Mouse (Mus musculus) intestine, embryonic 16.5 days (tissue): Measurements from ENCODE around the gene Vasn. TPM values are rescaled to one million over a fixed set of nuclear protein-coding genes. Genes with fewer than 3 reads are reported as not detected.

ENCODE experiments used
- ATAC-seq: fragments of 200-750 bp; cut with Nextera tagmentation; 2 replicates; pipeline ENCODE4 v1.8.0; 2017; ENCODE audit warnings: moderate TSS enrichment, moderate library complexity
- H3K27ac ChIP-seq: fragments of 300-500 bp; sonication (generic); 2 replicates; pipeline ENCODE4 v1.5.1; 2014; ENCODE audit warnings: mild to moderate bottlenecking, low read length
- H3K27me3 ChIP-seq: fragments of 300-500 bp; sonication (generic); replicated peaks from 2 replicates; pipeline ENCODE4 v1.6.1; 2014; ENCODE audit warnings: low read length, control low read depth, mixed read lengths; ENCODE audit not compliant: control insufficient read depth, insufficient read depth
- H3K36me3 ChIP-seq: fragments of 300-500 bp; sonication (generic); 2 replicates; pipeline ENCODE4 v1.6.1; 2014; ENCODE audit warnings: low read length, control low read depth; ENCODE audit not compliant: control insufficient read depth, insufficient read depth
- H3K4me1 ChIP-seq: fragments of 300-500 bp; sonication (generic); 2 replicates; pipeline ENCODE4 v1.6.1; 2014; ENCODE audit warnings: low read length, control low read depth, mixed read lengths; ENCODE audit not compliant: control insufficient read depth, insufficient read depth
- H3K4me2 ChIP-seq: fragments of 300-500 bp; sonication (generic); 2 replicates; pipeline ENCODE4 v1.6.1; 2014; ENCODE audit warnings: low read depth, low read length, control low read depth
- H3K4me3 ChIP-seq: fragments of 300-500 bp; sonication (generic); 2 replicates; pipeline ENCODE4 v1.5.1; 2014; ENCODE audit warnings: mild to moderate bottlenecking, low read length
- H3K9ac ChIP-seq: fragments of 300-500 bp; sonication (generic); 2 replicates; pipeline ENCODE4 v1.6.1; 2014; ENCODE audit warnings: low read depth, low read length
- H3K9me3 ChIP-seq: fragments of 300-500 bp; sonication (generic); 2 replicates; pipeline ENCODE4 v1.6.1; 2016; ENCODE audit warnings: low read length, control low read depth; ENCODE audit not compliant: control insufficient read depth
- WGBS: fragments of 180-500 bp; shearing (Covaris S2); extraction: QIAGEN DNeasy Blood & Tissue Kit; methylation state at CpG from one replicate; pipeline ENCODE4 v1.1.7; 2014; 5-methylcytosine and 5-hydroxymethylcytosine counted together
- polyA plus RNA-seq: library from polyadenylated mRNA; unstranded; fragments of >200 nt; fragmentation: Nextera tagmentation; extraction: Ambion mirVana; gene quantifications from 2 replicates; pipeline ENCODE4 v1.2.1, GENCODE M21; 2015

Vasn gene
- polyA plus RNA-seq, 1 experiment from 2014 or later = 13.5 TPM

DNA sequence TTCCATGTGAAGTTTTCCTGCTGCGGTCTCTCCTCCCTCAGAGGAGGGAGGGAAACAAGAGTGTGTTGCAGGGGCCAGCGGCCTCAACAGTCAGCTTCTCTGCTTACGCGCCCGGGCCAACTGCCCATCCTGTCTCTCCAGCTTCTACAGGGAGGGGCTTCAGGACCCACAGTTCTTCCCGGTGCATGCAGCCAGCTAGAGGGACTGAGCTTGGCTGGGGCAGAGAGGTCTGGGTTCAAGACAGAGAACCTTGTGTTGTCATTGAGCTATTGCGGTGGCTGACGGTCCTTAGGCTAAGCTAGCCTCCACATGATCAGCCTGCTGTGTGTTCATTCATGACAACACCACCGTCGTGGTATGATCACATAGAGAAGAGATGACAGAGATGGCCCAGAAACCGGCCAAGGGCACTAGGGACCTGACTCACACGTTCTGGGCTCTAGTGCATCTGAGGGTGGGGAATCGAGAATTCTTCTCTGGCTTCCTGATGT lies 8.0 kb downstream of the Vasn start:
- H3K36me3 ChIP-seq = peaks cover 16% of the 10 kb centered on the region; the same call in 1 of the 2 replicates
- H3K4me3 ChIP-seq = no peak overlapping the region
- peaks cover 45% of the 10 kb centered on the region for H3K4me1 ChIP-seq

DNA sequence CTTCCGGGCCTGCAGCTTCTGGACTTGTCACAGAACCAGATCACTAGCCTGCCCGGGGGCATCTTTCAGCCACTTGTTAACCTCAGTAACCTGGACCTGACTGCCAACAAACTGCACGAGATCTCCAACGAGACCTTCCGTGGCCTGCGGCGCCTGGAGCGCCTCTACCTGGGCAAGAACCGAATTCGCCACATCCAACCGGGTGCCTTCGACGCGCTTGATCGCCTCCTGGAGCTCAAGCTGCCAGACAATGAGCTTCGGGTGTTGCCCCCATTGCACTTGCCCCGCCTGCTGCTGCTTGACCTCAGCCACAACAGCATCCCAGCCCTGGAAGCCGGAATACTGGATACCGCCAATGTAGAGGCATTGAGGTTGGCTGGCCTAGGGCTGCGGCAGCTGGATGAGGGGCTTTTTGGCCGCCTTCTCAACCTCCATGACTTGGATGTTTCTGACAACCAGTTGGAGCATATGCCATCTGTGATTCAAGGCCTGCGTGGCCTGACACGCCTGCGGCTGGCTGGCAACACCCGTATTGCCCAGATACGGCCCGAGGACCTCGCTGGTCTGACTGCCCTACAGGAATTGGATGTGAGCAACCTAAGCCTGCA lies 8.8 kb downstream of the Vasn start:
- Histone ChIP-seq H3K4me1 (peaks cover 42% of the 10 kb centered on the region), H3K9me3 (no peaks in the 10 kb centered on the region), H3K4me2 (no peak overlapping the region), H3K4me3 (no peak overlapping the region), H3K27ac (no peak overlapping the region), H3K9ac (no peak overlapping the region), H3K27me3 (no peaks in the 10 kb centered on the region), H3K36me3 (peaks cover 16% of the 10 kb centered on the region; the same call in 1 of the 2 replicates)
- WGBS = 90% methylated on average over 28 of the region's 28 CpGs
- ATAC-seq = no peak

More for the DNA sequence above, 8.0 kb downstream of the Vasn start:
- no peak overlapping the region for H3K27ac ChIP-seq
- H3K27me3 ChIP-seq = no peaks in the 10 kb centered on the region
- H3K4me2 ChIP-seq = no peak overlapping the region
- H3K9me3 ChIP-seq = no peaks in the 10 kb centered on the region
- ATAC-seq = no peak
- no peak overlapping the region; the same call in 1 of the 2 replicates for H3K9ac ChIP-seq
- 60% methylated on average over 13 of the region's 13 CpGs for WGBS

DNA sequence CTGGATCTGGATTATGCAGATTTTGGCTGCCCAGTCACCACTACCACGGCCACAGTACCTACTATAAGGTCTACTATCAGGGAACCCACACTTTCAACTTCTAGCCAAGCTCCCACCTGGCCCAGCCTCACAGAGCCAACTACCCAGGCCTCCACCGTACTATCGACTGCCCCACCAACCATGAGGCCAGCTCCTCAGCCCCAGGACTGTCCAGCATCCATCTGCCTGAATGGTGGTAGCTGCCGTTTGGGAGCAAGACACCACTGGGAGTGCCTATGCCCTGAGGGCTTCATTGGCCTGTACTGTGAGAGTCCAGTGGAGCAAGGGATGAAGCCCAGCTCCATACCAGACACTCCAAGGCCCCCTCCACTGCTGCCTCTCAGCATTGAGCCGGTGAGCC lies 9.5 kb downstream of the Vasn start:
- Histone ChIP-seq H3K4me1 (peaks cover 35% of the 10 kb centered on the region), H3K36me3 (peaks cover 16% of the 10 kb centered on the region; the same call in 1 of the 2 replicates), H3K4me3 (no peak overlapping the region), H3K27ac (no peak overlapping the region), H3K9me3 (no peaks in the 10 kb centered on the region), H3K27me3 (no peaks in the 10 kb centered on the region), H3K9ac (no peak overlapping the region), H3K4me2 (no peak overlapping the region)
- ATAC-seq = no peak
- 80% methylated on average over 5 of the region's 5 CpGs for whole genome bisulfite sequencing

DNA sequence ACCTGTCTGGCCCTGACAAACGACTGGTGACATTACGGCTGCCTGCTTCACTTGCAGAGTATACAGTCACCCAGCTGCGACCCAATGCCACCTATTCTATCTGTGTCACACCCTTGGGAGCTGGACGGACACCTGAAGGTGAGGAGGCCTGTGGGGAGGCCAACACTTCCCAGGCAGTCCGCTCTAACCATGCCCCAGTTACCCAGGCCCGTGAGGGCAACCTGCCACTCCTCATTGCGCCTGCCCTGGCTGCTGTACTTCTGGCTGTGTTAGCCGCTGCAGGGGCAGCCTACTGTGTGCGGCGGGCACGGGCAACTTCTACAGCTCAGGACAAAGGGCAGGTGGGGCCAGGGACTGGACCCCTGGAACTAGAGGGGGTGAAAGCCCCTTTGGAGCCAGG lies 10.0 kb downstream of the Vasn start:
- Histone ChIP-seq H3K36me3 (peaks cover 16% of the 10 kb centered on the region; the same call in 1 of the 2 replicates), H3K4me2 (no peak overlapping the region), H3K27me3 (no peaks in the 10 kb centered on the region), H3K9ac (no peak overlapping the region), H3K4me3 (no peak overlapping the region), H3K4me1 (peaks cover 36% of the 10 kb centered on the region), H3K27ac (no peak overlapping the region), H3K9me3 (no peaks in the 10 kb centered on the region)
- WGBS = 85% methylated on average over 11 of the region's 11 CpGs
- ATAC-seq = no peak

DNA sequence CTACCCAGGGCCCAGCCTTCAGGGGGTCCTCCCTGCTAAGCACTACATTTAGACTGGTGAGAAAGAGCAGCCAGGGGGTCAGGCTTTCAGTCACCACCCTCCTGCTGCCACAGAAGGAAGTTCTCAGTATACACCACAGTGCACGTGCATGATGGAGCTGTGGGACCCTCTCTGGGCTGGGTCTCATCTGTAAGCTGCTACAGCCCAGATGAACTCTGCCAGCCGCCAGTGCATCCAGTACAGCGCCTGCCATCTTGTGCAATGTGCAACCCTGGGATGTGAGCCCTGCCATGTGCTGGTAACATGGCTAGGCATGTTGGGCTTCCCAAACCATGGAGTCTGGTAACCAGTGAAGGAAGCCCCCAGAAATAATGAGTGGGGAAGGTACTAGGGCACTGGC lies 10.4 kb downstream of the Vasn start:
- WGBS = 84% methylated on average over 3 of the region's 3 CpGs
- no peak for ATAC-seq
- H3K9me3 ChIP-seq = no peaks in the 10 kb centered on the region
- H3K4me2 ChIP-seq = no peak overlapping the region
- no peaks in the 10 kb centered on the region for H3K27me3 ChIP-seq
- peaks cover 16% of the 10 kb centered on the region; the same call in 1 of the 2 replicates for H3K36me3 ChIP-seq
- H3K9ac ChIP-seq = no peak overlapping the region
- H3K4me3 ChIP-seq = no peak overlapping the region
- H3K4me1 ChIP-seq = peaks cover 40% of the 10 kb centered on the region
- H3K27ac ChIP-seq = no peak overlapping the region

DNA sequence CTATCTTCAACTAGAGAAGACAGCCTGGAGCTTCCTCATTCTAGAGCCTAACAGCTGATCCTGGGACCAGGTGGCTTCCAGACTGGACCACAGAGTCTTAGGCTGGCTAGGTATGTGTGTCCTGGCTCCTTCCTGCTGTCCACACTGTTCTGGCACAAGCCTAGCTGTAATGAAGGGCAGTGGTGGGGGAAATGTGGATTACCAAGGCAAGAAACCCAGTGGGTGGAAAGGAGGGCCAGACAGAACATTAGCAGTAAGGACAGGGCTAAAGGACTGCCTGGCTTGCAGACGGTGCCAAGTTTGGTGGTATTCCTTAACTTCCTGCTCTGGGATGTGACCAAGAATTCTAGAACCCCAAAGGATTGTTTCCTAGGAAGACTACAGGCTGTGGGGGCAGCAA lies 11.3 kb downstream of the Vasn start:
- ATAC-seq = no peak
- no peak overlapping the region; the same call in 1 of the 2 replicates for H3K27ac ChIP-seq
- H3K27me3 ChIP-seq = no peaks in the 10 kb centered on the region
- H3K36me3 ChIP-seq = peaks cover 16% of the 10 kb centered on the region; the same call in 1 of the 2 replicates
- 90% methylated on average over 1 of the region's 1 CpGs for WGBS
- no peak overlapping the region for H3K9ac ChIP-seq
- H3K4me1 ChIP-seq = peaks cover 49% of the 10 kb centered on the region
- no peak overlapping the region for H3K4me2 ChIP-seq
- no peak overlapping the region for H3K4me3 ChIP-seq
- no peaks in the 10 kb centered on the region for H3K9me3 ChIP-seq

DNA sequence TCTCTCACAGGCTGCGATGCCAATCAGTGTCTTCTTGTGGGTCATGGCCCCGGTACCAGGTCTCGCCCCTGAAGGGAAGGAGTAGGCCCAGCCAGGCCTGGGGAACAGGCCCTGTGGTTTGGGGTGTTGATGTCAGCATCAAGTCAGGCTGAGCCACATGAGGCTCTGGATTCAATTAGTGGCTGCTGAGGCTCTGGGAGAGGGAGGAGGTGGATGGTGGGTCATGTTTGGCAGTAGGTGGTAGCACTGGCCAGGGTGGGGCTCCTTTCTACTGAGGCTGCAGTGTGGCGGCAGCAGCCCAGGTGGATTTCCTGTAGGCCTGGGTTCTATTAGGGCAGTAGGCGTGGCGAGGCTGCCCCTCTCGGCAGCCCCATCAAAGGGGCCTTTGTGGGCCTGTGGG lies 11.9 kb downstream of the Vasn start:
- Histone ChIP-seq H3K4me2 (no peak overlapping the region), H3K27ac (0 out of 2 replicates have a peak overlapping the region, but pooled peaks have one; percentile 18), H3K27me3 (no peaks in the 10 kb centered on the region), H3K4me3 (no peak overlapping the region), H3K9ac (no peak overlapping the region), H3K4me1 (peaks cover 50% of the 10 kb centered on the region), H3K9me3 (no peaks in the 10 kb centered on the region), H3K36me3 (peaks cover 16% of the 10 kb centered on the region; the same call in 1 of the 2 replicates)
- ATAC-seq = no peak
- WGBS = 67% methylated on average over 7 of the region's 7 CpGs

DNA sequence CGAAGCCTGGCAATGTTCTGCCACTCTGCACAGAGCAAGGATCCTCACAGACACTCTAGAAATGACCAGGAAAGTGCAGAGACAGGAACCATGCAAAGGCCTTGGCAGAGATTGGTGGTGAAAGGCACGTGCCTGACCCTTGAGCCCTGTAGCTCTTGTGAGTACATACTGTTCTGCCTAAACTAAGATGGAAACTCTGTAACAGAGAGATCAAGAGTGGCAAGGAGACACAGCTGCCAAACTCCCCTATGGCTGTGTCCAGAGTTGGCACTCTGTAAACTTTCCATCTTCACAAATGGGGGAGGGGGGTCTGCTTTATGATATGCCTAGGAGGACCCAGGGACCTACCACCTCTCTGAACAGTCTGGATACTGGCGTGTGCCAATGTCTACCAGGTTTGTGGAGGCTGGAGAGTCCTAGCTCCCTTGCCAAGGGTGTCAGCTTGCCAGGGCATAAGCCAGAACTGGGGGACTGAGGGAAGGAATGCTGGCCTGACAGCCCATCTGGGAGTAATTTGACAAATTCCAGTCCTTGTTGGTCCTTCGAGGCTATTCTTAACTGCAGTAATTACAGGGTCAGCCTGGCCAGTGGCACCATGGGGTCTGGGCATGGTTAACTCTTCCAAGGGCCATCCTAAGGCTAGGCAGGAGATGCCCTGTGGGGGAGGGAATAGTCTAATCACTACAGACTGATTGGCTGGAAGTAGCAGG lies 13.1 kb downstream of the Vasn start:
- H3K4me3 ChIP-seq = no peak overlapping the region
- H3K4me1 ChIP-seq = peaks cover 45% of the 10 kb centered on the region
- no peak for ATAC-seq
- H3K27me3 ChIP-seq = no peaks in the 10 kb centered on the region
- H3K9ac ChIP-seq = no peak overlapping the region
- no peak overlapping the region for H3K4me2 ChIP-seq
- no peak overlapping the region for H3K27ac ChIP-seq
- peaks cover 16% of the 10 kb centered on the region; the same call in 1 of the 2 replicates for H3K36me3 ChIP-seq
- no peaks in the 10 kb centered on the region for H3K9me3 ChIP-seq
- WGBS = 65% methylated on average over 4 of the region's 4 CpGs

DNA sequence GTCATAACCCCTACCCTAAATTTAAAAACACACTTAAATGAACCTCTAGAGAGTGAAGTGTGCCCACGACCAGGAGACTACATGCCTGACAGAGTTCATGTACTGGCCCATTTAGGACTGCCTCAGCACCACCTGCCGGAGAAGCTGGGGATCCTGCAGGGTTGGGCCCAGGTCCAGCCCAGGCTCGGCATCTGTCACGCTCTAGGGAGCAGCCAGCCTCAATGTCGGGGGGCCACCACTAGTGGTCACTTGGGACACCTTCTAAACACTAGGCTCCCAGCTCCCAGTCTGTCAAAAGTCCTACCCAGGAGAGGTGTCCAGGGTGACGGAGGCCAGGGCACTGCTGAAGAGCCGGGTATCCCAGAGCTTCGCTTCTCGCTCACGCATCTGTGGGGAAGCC lies 15.0 kb downstream of the Vasn start:
- no peak overlapping the region for H3K4me2 ChIP-seq
- H3K36me3 ChIP-seq = peaks cover 6% of the 10 kb centered on the region; the same call in 1 of the 2 replicates
- WGBS = 81% methylated on average over 10 of the region's 10 CpGs
- H3K27me3 ChIP-seq = no peaks in the 10 kb centered on the region
- H3K9ac ChIP-seq = peak overlapping the region; percentile 54; the same call in 1 of the 2 replicates
- H3K4me1 ChIP-seq = peaks cover 55% of the 10 kb centered on the region
- ATAC-seq = no peak; the same call in none of the 2 replicates
- H3K9me3 ChIP-seq = no peaks in the 10 kb centered on the region
- H3K4me3 ChIP-seq = no peak overlapping the region
- H3K27ac ChIP-seq = peak overlapping the region; percentile 72
